Mouse (Mus musculus) cerebellum, adult 2 months (tissue): ENCODE measurements around the gene Hist1h4h.

Source experiments
- CTCF ChIP-seq: fragments of 200-500 bp; IDR thresholded peaks from 2 replicates; pipeline ENCODE4 v1.5.1; 2011; ENCODE audit warnings: low read depth, mild to moderate bottlenecking, control low read depth, low read length, moderate library complexity, borderline replicate concordance; ENCODE audit not compliant: insufficient read depth
- POLR2A ChIP-seq: fragments of 200-500 bp; IDR thresholded peaks from 2 replicates; pipeline ENCODE4 v1.6.1; 2011; ENCODE audit warnings: low read length, control low read depth, borderline replicate concordance; ENCODE audit not compliant: insufficient read depth

- TF ChIP-seq POLR2A, result no peak
- TF ChIP-seq CTCF, result no peak
Measured at GRCm38 (mm10) chr13:23529005-23529404, 1.8 kb upstream of the Hist1h4h start.
